21 mouse cellular contexts compared by ENCODE assay signal in genomic region chr4:31381069-31381969, GRCm38 (mm10).
"Had no signal": no experiment of that assay in that cellular context is flagged by ENCODE, and none has a peak within 500 bp of the region (broad histone marks: within the 10 kb centered on the region; RNA-seq: fewer than 3 reads in every experiment).

No protein-coding gene starts in this region.

- H3K4me1 ChIP-seq: midbrain, embryonic 10.5 days; midbrain, embryonic 12.5 days; neural tube, embryonic 13.5 days; neural tube, embryonic 15.5 days; stomach, embryonic 15.5 days had no signal

- ATAC-seq: midbrain, embryonic 16.5 days had no signal

- H3K27me3 ChIP-seq: midbrain, embryonic 12.5 days; neural tube, embryonic 13.5 days; neural tube, embryonic 15.5 days; stomach, embryonic 15.5 days had no signal

- H3K4me3 ChIP-seq: midbrain, embryonic 10.5 days; midbrain, embryonic 12.5 days; myocyte; neural tube, embryonic 13.5 days; neural tube, embryonic 15.5 days; stomach, embryonic 15.5 days had no signal

- DNase-seq: lung, adult 18-20 months; lung, embryonic 14.5 days; lung, postnatal 10 days; lung, postnatal 4 days; midbrain, embryonic 14.5 days; retina, postnatal 1 day; right cerebral cortex, adult 18-20 months; right cerebral cortex, postnatal 25 days; right cerebral cortex, postnatal 4 days; spleen, adult 18-20 months; thymus, adult 2 months; thymus, postnatal 25 days; thymus, postnatal 4 days had no signal

- H3K36me3 ChIP-seq: midbrain, embryonic 10.5 days; midbrain, embryonic 12.5 days; neural tube, embryonic 13.5 days; neural tube, embryonic 15.5 days; stomach, embryonic 15.5 days had no signal

- H3K9me3 ChIP-seq: midbrain, embryonic 10.5 days; midbrain, embryonic 12.5 days; neural tube, embryonic 13.5 days; neural tube, embryonic 15.5 days; stomach, embryonic 15.5 days had no signal

- H3K9ac ChIP-seq: lung, embryonic 14.5 days; midbrain, embryonic 12.5 days; neural tube, embryonic 13.5 days; neural tube, embryonic 15.5 days; stomach, embryonic 15.5 days had no signal

- H3K27ac ChIP-seq: midbrain, embryonic 10.5 days; midbrain, embryonic 12.5 days; neural tube, embryonic 13.5 days; neural tube, embryonic 15.5 days; stomach, embryonic 15.5 days; stomach, postnatal 0 days had no signal

- H3K4me2 ChIP-seq: lung, embryonic 14.5 days; midbrain, embryonic 12.5 days; neural tube, embryonic 13.5 days; neural tube, embryonic 15.5 days; stomach, embryonic 15.5 days had no signal
